Mouse (Mus musculus) forebrain, embryonic 11.5 days (tissue): ENCODE results near the gene Dedd2. TPM values are rescaled to one million over a fixed set of nuclear protein-coding genes. Genes with fewer than 3 reads are reported as not detected.

ENCODE experiments used
- ATAC-seq: fragments of 200-750 bp; cut with Nextera tagmentation; replicated peaks from 2 replicates; pipeline ENCODE4 v1.8.0; 2017; ENCODE audit warnings: moderate TSS enrichment; ENCODE audit not compliant: low FRiP score
- DNase-seq: peaks from one replicate; pipeline ENCODE4 v3.0.0-alpha.2; 2017; ENCODE audit warnings: low spot score
- H3K27ac ChIP-seq: fragments of 300-500 bp; sonication (generic); 2 replicates; pipeline ENCODE4 v1.5.1; 2014; ENCODE audit warnings: low read depth, low read length
- H3K27me3 ChIP-seq: fragments of 300-500 bp; sonication (generic); 2 replicates; pipeline ENCODE4 v1.6.1; 2014; ENCODE audit warnings: mild to moderate bottlenecking, low read length, mixed read lengths; ENCODE audit not compliant: control insufficient read depth, insufficient read depth
- H3K36me3 ChIP-seq: fragments of 300-500 bp; sonication (generic); 2 replicates; pipeline ENCODE4 v1.6.1; 2014; ENCODE audit warnings: mild to moderate bottlenecking, low read length, moderate library complexity, mixed read lengths; ENCODE audit not compliant: control insufficient read depth, insufficient read depth
- H3K4me1 ChIP-seq: fragments of 300-500 bp; sonication (generic); replicated peaks from 2 replicates; pipeline ENCODE4 v1.6.1; 2014; ENCODE audit warnings: low read length, mixed read lengths; ENCODE audit not compliant: control insufficient read depth, insufficient read depth
- H3K4me2 ChIP-seq: fragments of 300-500 bp; sonication (generic); 2 replicates; pipeline ENCODE4 v1.6.1; 2014; ENCODE audit warnings: low read depth, mild to moderate bottlenecking, low read length, moderate library complexity, mixed read lengths; ENCODE audit not compliant: severe bottlenecking
- H3K4me3 ChIP-seq: fragments of 300-500 bp; sonication (generic); 2 replicates; pipeline ENCODE4 v1.5.1; 2014; ENCODE audit warnings: low read depth, low read length
- H3K9ac ChIP-seq: fragments of 300-500 bp; sonication (generic); 2 replicates; pipeline ENCODE4 v1.6.1; 2014; ENCODE audit warnings: low read length
- H3K9me3 ChIP-seq: fragments of 300-500 bp; sonication (generic); 2 replicates; pipeline ENCODE4 v1.6.1; 2016; ENCODE audit warnings: low read length, mixed read lengths; ENCODE audit not compliant: control insufficient read depth
- WGBS: fragments of 180-500 bp; shearing (Covaris S2); extraction: QIAGEN DNeasy Blood & Tissue Kit; methylation state at CpG from one replicate; pipeline ENCODE4 v1.1.7; 2014; 5-methylcytosine and 5-hydroxymethylcytosine counted together
- polyA plus RNA-seq: library from polyadenylated mRNA; unstranded; fragments of >200 nt; fragmentation: Nextera tagmentation; extraction: Ambion mirVana; gene quantifications from 2 replicates; pipeline ENCODE4 v1.2.1, GENCODE M21; 2014

Gene Dedd2
- polyA plus RNA-seq, 1 experiment from 2014 or later: 11.2 TPM

- Histone ChIP-seq H3K36me3 (peaks cover 21% of the 10 kb centered on the region), H3K4me1 (peaks cover under 1% of the 10 kb centered on the region; the same call in 1 of the 2 replicates), H3K27me3 (no peaks in the 10 kb centered on the region), H3K4me2 (no peak overlapping the region), H3K9ac (no peak overlapping the region), H3K27ac (no peak overlapping the region), H3K9me3 (no peaks in the 10 kb centered on the region), H3K4me3 (no peak overlapping the region)
- no peak for DNase-seq
- no peak for ATAC-seq
- WGBS: 85% methylated on average over 9 of the region's 9 CpGs
These were observed 10.4 kb upstream of the Dedd2 start for GRCm38 (mm10) chr7:25230690-25231285.

GRCm38 (mm10) chr7:25227523-25228300, 7.3 kb upstream of the Dedd2 start:
- Histone ChIP-seq H3K4me2 (no peak overlapping the region), H3K4me1 (no peaks in the 10 kb centered on the region), H3K27ac (no peak overlapping the region), H3K9ac (no peak overlapping the region), H3K9me3 (no peaks in the 10 kb centered on the region), H3K4me3 (no peak overlapping the region), H3K36me3 (peaks cover 28% of the 10 kb centered on the region), H3K27me3 (no peaks in the 10 kb centered on the region)
- no peak for DNase-seq
- WGBS: 88% methylated on average over 1 of the region's 1 CpGs
- ATAC-seq: no peak

GRCm38 (mm10) chr7:25222275-25222967, 2.0 kb upstream of the Dedd2 start:
- H3K9ac ChIP-seq: peak overlapping the region; percentile 67
- no peak overlapping the region for H3K27ac ChIP-seq
- no peak for DNase-seq
- peaks cover 7% of the 10 kb centered on the region; the same call in 1 of the 2 replicates for H3K36me3 ChIP-seq
- peak overlapping the region; percentile 92 for H3K4me2 ChIP-seq
- H3K4me1 ChIP-seq: peaks cover 16% of the 10 kb centered on the region
- no peak for ATAC-seq
- H3K4me3 ChIP-seq: peak overlapping the region; percentile 55
- H3K27me3 ChIP-seq: no peaks in the 10 kb centered on the region
- no peaks in the 10 kb centered on the region for H3K9me3 ChIP-seq
- 83% methylated on average over 10 of the region's 10 CpGs for WGBS

- no peaks in the 10 kb centered on the region for H3K9me3 ChIP-seq
- peaks cover 17% of the 10 kb centered on the region for H3K4me1 ChIP-seq
- no peaks in the 10 kb centered on the region for H3K27me3 ChIP-seq
- peak within 1 kb of the TSS; percentile 62 for H3K27ac ChIP-seq
- under 1% methylated on average over 45 of the region's 45 CpGs for WGBS
- peak; percentile 98 for DNase-seq
- peak within 1 kb of the TSS; percentile 55 for H3K4me3 ChIP-seq
- H3K4me2 ChIP-seq: peak within 1 kb of the TSS; percentile 92
- peaks cover 7% of the 10 kb centered on the region; the same call in 1 of the 2 replicates for H3K36me3 ChIP-seq
- ATAC-seq: peak; percentile 94
- H3K9ac ChIP-seq: peak within 1 kb of the TSS; percentile 67
These were observed 878 bp upstream of the Dedd2 start, which contains the start of gene Zfp526 for GRCm38 (mm10) chr7:25221102-25221883. TSS of gene Zfp526 (plus strand) at chr7:25221425.

- WGBS: 5% methylated on average over 31 of the region's 31 CpGs
- Histone ChIP-seq H3K4me2 (peak overlapping the region; percentile 92), H3K4me3 (peak overlapping the region; percentile 55), H3K36me3 (no peaks in the 10 kb centered on the region; the same call in 1 of the 2 replicates), H3K27me3 (no peaks in the 10 kb centered on the region), H3K9me3 (no peaks in the 10 kb centered on the region), H3K9ac (peak overlapping the region; percentile 72), H3K4me1 (peaks cover 17% of the 10 kb centered on the region), H3K27ac (peak overlapping the region; percentile 41; the same call in 1 of the 2 replicates)
- peak; percentile 73 for ATAC-seq
- peak; percentile 96 for DNase-seq
These were observed 509 bp downstream of the Dedd2 start for GRCm38 (mm10) chr7:25219756-25220456.

- H3K4me1 ChIP-seq: peaks cover 17% of the 10 kb centered on the region
- 1% methylated on average over 16 of the region's 16 CpGs for WGBS
- no peak for DNase-seq
- peak overlapping the region; percentile 72 for H3K9ac ChIP-seq
- no peaks in the 10 kb centered on the region for H3K9me3 ChIP-seq
- peak overlapping the region; percentile 19; the same call in 1 of the 2 replicates for H3K27ac ChIP-seq
- H3K36me3 ChIP-seq: no peaks in the 10 kb centered on the region; the same call in 1 of the 2 replicates
- peak overlapping the region; percentile 55 for H3K4me3 ChIP-seq
- ATAC-seq: peak; percentile 31; the same call in 1 of the 2 replicates
- H3K27me3 ChIP-seq: no peaks in the 10 kb centered on the region
- H3K4me2 ChIP-seq: peak overlapping the region; percentile 92
These were observed 1.0 kb downstream of the Dedd2 start for GRCm38 (mm10) chr7:25219416-25219750.

- peak overlapping the region; percentile 92 for H3K4me2 ChIP-seq
- under 1% methylated on average over 53 of the region's 53 CpGs for WGBS
- no peaks in the 10 kb centered on the region for H3K27me3 ChIP-seq
- H3K4me3 ChIP-seq: peak overlapping the region; percentile 55
- peak overlapping the region; percentile 72 for H3K9ac ChIP-seq
- H3K4me1 ChIP-seq: peaks cover 17% of the 10 kb centered on the region
- ATAC-seq (peak; percentile 32), DNase-seq (peak; percentile 87)
- H3K9me3 ChIP-seq: no peaks in the 10 kb centered on the region
- peak overlapping the region; percentile 19; the same call in 1 of the 2 replicates for H3K27ac ChIP-seq
- no peaks in the 10 kb centered on the region for H3K36me3 ChIP-seq
These were observed 1.6 kb downstream of the Dedd2 start for GRCm38 (mm10) chr7:25218705-25219415.
